Mouse (Mus musculus) G1E-ER4 (cell line): Measurements from ENCODE around the gene Rasgrp4. TPM values are rescaled to one million over a fixed set of nuclear protein-coding genes. Genes with fewer than 3 reads are reported as not detected.

Experiments used
- GATA1 ChIP-seq: IDR thresholded peaks from one replicate; pipeline ENCODE4 v1.8.0; 2012; ENCODE audit warnings: low read length, inconsistent platforms
- polyA plus RNA-seq: library from polyadenylated mRNA; stranded (reverse); fragments of >175 nt; gene quantifications from 2 replicates; pipeline ENCODE4 v1.2.3, GENCODE M21; 2012

The Rasgrp4 gene
- 1.8 and 1.9 TPM in 2 replicates for polyA plus RNA-seq

DNA sequence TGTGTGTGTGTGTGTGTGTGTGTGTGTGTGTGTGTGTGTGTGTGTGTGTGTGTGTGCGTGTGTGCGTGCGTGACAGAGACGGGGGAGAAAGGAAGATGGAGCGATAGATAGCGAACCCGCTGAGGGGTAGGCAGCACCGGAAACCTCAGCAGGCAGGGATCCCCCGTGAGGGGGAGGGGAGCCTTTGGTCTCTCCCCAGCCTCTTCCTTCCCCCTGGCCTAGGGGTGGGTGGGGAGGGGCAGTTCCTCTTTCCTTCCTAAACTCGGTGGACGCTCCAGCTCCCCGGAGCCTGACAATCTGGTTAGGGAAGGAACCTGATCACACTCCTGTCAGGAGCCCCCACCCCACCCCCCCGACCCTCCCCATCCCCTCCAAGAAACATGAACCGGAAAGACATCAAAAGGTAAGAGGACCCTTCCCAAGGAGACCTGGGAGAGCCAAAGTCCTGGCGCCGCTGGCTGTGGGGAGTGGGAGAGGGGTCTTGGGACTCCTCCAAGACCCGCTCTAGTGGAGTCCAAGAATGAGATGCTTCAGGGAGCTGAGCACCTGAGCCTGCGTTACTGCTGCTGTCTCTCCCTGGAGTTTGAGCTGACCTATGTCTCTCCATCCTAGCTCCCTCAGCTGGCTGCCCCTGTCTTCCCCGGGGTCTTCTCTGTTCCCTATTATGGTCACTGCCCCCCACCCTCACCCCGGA, at the start of gene Rasgrp4:
TSS of gene Rasgrp4 (plus strand) at position 159 of the 694 bp plus-strand sequence.
- no peak for TF ChIP-seq GATA1

DNA sequence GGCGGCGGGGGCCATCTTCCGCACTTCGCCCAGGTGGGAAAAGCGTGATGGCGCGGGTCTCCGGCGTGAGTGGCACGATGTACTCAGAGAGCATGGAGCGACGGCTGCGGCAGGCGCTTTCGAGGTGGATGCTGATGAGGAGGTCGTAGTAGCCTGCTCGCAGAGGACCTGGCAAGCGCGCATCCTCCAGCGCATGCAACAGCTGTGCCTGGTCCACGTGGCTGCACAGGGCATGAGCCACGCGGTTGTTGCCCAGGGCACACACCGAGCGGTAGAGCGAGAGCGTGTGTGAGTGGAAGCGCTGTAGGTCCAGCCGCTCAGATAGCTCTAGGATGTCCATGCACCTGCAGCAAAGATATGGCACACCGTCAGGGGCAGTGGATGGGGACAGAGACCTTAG, 48.7 kb upstream of the Rasgrp4 start:
- TF ChIP-seq GATA1, result no peak

- TF ChIP-seq GATA1, result no peak
Observed at GRCm38 (mm10) chr7:29086902-29087301, 47.7 kb upstream of the Rasgrp4 start.

GRCm38 (mm10) chr7:29088817-29089216, 45.8 kb upstream of the Rasgrp4 start:
- TF ChIP-seq GATA1, result no peak

- no peak for TF ChIP-seq GATA1
Observed at GRCm38 (mm10) chr7:29097131-29097530, 37.5 kb upstream of the Rasgrp4 start.

GRCm38 (mm10) chr7:29101286-29102017, 33.2 kb upstream of the Rasgrp4 start:
- no peak for TF ChIP-seq GATA1

DNA sequence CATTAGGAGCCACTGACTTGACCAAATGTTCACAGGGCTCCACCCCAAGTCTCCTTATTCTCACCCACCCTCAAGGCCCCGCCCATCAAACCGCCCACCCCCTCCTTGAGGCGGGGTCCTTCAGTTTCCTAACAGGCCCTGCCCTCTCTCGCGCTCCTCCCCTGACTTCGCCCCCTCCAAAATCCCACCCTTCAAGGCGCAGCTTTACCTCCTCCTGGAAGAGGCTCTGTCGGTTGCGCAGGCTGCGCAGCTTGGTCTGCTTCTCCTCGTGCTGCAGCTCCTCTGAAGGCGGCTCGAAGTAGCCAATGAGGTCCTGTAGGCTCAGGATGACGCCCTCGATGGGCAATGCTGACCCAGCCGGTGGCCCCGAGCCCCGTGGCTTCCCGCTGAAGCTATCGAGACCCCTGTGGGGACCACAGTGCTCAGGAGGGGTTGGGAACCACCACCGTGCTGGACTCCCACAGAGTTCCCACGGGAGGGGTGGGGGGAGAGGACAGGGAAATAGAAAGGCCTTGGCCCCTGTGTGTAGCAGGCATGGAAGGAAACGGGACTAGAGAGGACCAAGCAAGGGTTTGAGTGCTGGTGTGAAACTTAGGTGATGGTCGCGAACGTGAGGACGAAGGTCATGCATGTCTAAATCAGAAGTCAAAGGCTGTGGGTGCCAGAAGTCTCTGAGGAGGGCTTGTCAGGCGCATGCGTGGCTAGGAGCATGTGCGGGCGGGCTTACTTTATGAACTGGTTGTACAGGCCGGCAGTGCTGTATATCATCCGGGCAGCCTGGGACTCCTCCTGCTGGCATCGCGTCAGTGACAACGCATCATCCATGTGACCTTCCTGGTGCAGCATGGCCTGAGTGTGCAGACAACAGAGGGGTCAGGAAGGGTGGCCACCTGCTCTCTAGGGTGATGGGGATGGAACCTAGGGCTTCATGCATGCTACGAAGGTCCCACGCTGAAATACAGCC, 25.4 kb upstream of the Rasgrp4 start:
- TF ChIP-seq GATA1, result no peak

DNA sequence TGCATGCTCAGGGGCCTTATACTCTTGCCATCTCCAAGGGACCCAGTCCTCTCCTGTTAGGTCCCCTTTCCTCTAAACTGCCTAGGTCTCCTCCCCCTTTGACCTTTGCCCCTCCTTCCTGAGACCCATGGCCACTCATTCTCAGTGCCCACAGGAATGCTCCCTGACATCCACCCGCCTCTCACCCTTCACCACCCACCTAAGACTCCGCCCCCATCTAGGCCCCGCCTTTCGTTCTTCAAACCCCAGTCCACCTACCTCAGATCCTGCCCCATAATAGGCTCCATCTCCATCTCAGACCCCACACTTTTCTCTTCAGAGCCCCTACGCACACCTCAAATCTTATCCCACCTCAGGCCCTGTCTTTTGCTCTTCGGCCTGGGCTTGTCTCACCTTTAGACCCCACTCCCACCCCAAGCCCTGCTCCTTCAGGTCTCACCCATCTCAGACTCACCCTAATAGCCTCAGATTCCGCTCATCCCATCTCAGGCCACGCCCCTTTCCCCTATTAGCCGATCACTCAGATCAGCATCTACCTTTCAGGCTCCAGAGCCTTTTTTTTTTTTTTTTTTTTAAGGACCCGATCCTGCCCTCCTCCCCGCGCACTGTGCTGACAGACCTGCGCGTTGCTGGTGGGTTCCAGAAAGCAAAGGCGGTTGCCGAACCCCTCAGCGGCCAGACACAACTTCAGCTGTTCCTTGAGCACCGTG, 16.4 kb upstream of the Rasgrp4 start:
- TF ChIP-seq GATA1, result no peak

DNA sequence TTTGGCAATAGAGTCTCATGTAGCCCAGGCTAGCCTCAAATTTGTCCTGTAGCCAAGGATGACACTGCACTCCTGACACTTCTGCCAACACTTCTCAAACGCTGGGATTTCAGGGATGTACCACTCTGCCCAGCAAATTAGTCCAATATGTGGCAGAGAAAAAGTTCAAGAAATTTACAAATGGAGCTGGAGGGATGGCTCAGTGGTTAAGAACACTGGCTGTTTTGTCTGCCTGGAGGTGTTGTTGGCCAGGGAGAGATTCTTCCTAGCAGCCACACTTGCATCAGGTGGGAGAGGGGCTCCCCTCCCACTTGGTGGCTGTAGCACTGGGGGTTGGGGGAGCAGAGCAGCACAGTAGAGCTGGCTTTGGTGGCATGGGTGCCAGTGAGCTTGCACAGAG, 15.1 kb upstream of the Rasgrp4 start:
- no peak for TF ChIP-seq GATA1

DNA sequence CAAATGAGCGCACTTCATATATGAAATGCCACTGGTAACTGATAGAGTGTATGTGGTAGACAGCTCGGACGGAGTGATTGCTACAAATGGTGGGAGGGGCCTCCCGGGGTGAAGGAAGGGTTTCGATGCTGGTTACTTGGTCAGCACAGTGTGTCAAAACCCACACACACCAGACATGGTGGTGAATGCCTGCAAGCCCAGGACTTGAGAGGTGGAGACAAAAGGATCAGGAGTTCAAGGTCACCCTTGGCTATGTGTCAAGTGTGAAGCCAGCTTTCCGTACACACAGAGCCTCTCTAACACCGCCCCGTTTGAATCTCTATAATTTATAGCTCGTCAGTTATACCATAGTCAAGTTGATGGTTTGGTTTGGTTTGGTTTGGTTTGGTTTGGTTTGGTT, 11.8 kb upstream of the Rasgrp4 start:
- no peak for TF ChIP-seq GATA1

- TF ChIP-seq GATA1, result no peak
Observed at GRCm38 (mm10) chr7:29123531-29124358, 10.9 kb upstream of the Rasgrp4 start.

GRCm38 (mm10) chr7:29124970-29125369, 9.7 kb upstream of the Rasgrp4 start, which contains the start of gene Ryr1:
Gene Ryr1 (minus strand): TSS chr7:29125179.
- TF ChIP-seq GATA1, result no peak

DNA sequence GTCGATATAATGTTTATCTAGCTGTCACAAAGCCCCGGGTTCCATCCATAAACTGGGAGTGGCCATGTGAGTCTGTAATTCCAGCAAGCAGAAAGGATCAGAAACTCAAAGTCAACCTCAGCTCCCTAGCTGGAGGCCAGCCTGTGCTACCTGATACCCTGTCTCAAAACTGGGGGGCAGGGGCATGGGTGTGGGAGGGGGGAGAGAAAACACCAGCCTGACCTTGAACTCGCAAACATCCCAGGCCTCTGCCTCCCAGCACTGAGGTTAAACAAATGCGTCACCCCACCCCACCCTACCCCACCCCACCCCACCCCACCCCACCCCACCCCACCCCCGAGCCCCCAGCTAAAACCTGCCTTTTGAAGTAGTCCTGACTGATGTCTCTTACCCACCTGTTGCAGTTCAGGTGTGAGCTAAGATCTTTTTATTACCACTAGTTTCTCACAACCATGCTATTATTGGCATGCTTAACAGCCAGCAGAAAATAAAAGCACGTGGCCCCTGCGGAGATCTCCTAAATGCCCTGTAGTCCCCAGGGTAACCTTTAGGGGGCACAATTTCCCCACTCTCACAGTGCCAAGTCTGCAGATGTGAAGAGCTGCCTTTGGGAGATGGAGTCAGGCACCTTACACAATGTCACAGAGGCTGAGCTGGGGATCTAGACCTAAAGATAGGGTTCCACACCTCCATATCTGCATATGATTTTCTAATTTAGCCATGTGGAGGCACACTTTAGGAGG, 8.3 kb upstream of the Rasgrp4 start:
- TF ChIP-seq GATA1, result no peak

DNA sequence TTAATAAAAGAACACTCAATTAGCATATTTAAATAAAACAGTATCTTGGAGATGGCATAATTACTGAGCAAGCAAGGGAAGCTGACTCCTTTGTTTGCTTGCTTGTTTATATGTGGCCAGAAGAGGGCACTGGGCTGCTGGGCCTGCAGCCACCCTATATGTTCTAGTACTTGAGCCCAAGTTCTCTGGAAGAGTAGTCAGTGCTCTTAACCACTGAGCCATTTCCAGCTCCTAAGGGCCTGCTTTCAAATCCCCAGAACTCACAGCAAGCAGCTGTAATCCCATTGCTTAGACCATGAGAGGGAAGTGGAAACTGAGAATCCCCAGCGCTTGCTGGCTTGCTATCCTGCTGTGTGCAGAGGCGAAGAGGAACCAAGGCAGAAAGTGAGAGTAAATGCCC, 5.9 kb upstream of the Rasgrp4 start:
- no peak for TF ChIP-seq GATA1
